Mouse (Mus musculus) splenic B cell, adult 2 months (primary cell): ENCODE results near the gene Gtf3c6.

Source experiments
- DNase-seq: peaks from one replicate; pipeline ENCODE4 v3.0.0-alpha.2; 2011; ENCODE audit warnings: low read depth, low spot score
- H3K27me3 ChIP-seq: 2 replicates; pipeline ENCODE4 v1.6.1; 2012; ENCODE audit warnings: mild to moderate bottlenecking, low read length, moderate library complexity, mixed read lengths; ENCODE audit not compliant: control insufficient read depth, poor library complexity, insufficient read depth, severe bottlenecking
- H3K36me3 ChIP-seq: 2 replicates; pipeline ENCODE4 v1.6.1; 2012; ENCODE audit warnings: mild to moderate bottlenecking, low read length, moderate library complexity, mixed read lengths; ENCODE audit not compliant: control insufficient read depth, poor library complexity, insufficient read depth, severe bottlenecking

The Gtf3c6 gene

GRCm38 (mm10) chr10:40275991-40276390, 18.1 kb upstream of the Gtf3c6 start:
- DNase-seq: peak; percentile 43
- Histone ChIP-seq H3K36me3 (no peaks in the 10 kb centered on the region), H3K27me3 (no peaks in the 10 kb centered on the region)

GRCm38 (mm10) chr10:40273938-40274337, 16.0 kb upstream of the Gtf3c6 start:
- no peaks in the 10 kb centered on the region for H3K36me3 ChIP-seq
- no peaks in the 10 kb centered on the region for H3K27me3 ChIP-seq
- no peak for DNase-seq

- Histone ChIP-seq H3K36me3 (no peaks in the 10 kb centered on the region), H3K27me3 (no peaks in the 10 kb centered on the region)
- no peak for DNase-seq
Measured at GRCm38 (mm10) chr10:40271216-40271615, 13.3 kb upstream of the Gtf3c6 start.

DNA sequence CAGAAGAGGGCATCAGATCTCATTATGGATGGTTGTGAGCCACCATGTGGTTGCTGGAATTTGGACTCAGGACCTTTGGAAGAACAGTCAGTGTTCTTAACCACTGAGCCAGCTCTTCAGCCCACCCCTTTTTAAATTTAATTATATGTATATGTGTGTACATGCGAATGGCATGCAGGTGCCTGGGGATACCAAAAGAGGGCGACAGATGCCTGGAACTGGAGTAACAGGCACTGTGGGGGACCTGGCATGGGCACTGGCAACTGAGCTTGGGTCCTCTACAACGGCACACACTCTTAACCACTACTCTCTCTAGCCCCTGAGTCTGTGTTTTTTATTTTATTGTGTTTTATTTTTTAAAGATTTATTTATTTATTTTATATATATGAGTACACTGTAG, 7.0 kb upstream of the Gtf3c6 start:
- Histone ChIP-seq H3K27me3 (no peaks in the 10 kb centered on the region), H3K36me3 (no peaks in the 10 kb centered on the region)
- no peak for DNase-seq

DNA sequence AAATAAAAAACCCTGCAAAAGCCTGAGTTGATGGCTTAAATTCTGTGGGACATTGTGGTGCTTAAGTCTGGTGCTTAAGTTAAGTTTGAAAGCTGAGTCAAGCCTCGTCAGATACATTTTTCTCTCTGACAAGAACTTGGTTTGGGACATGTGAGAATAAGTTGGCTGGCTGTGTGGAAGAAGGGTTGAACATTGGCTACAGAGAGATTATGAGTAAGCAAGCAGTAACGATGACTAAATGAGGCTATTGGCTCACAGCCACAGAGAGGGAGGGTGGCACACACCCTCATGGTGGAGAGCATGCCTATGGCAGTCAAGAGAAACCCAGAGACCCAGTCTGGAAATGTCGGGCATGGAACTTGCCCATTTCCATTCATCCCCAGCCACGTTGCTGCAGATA, 5.8 kb upstream of the Gtf3c6 start:
- no peaks in the 10 kb centered on the region for H3K36me3 ChIP-seq
- no peaks in the 10 kb centered on the region for H3K27me3 ChIP-seq
- no peak for DNase-seq

DNA sequence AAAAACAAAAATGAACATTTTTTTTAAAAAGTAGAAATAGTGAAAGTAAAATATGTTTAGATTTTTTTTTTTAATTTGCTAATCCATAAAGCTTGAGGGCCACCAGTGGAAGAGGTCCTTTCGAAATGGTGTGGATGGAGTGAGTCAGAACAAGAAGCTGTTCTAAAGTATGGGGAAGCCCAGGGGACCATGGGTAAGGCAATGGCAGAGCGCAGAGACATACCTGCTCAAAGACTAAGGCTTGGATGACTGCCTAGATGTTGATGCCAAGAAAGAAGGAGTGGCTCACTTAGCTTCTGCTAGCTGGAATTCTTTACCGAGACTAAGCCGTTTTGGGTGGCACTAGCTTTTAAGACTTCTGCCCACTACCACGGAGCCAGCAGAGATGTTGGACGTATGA, 4.3 kb upstream of the Gtf3c6 start:
- no peaks in the 10 kb centered on the region for H3K27me3 ChIP-seq
- DNase-seq: no peak
- H3K36me3 ChIP-seq: no peaks in the 10 kb centered on the region

GRCm38 (mm10) chr10:40260305-40260704, 2.4 kb upstream of the Gtf3c6 start:
- H3K27me3 ChIP-seq: no peaks in the 10 kb centered on the region
- no peaks in the 10 kb centered on the region for H3K36me3 ChIP-seq
- no peak for DNase-seq

DNA sequence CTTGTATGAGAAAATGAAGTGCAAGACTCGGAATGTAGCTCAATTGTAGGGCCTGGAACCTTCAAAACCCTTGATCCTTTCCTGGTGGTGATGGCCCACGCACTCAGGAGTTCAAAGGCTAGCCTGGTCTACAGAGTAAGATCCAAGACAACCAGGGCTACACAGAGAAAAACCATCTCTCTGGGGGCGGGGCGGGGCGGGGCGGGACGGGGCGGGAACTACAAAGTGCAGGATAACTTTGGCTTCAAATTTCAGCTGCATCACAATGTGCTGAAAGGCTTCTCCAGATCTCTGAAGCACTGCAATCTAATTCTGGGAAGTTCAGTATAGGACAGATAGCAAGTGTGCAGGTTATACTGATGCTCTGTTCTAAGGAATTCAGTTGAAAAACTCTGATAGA, 1.6 kb upstream of the Gtf3c6 start:
- Histone ChIP-seq H3K27me3 (no peaks in the 10 kb centered on the region), H3K36me3 (no peaks in the 10 kb centered on the region)
- no peak for DNase-seq

- peaks cover 2% of the 10 kb centered on the region; the same call in 1 of the 2 replicates for H3K36me3 ChIP-seq
Measured at GRCm38 (mm10) chr10:40258976-40259375, 1.1 kb upstream of the Gtf3c6 start.

GRCm38 (mm10) chr10:40258401-40258966, 576 bp upstream of the Gtf3c6 start:
- peak; percentile 96 for DNase-seq
- Histone ChIP-seq H3K27me3 (no peaks in the 10 kb centered on the region; the same call in 1 of the 2 replicates), H3K36me3 (peaks cover 2% of the 10 kb centered on the region; the same call in 1 of the 2 replicates)

More at GRCm38 (mm10) chr10:40258976-40259375, 1.1 kb upstream of the Gtf3c6 start:
- DNase-seq: peak; percentile 83
- no peaks in the 10 kb centered on the region; the same call in 1 of the 2 replicates for H3K27me3 ChIP-seq

DNA sequence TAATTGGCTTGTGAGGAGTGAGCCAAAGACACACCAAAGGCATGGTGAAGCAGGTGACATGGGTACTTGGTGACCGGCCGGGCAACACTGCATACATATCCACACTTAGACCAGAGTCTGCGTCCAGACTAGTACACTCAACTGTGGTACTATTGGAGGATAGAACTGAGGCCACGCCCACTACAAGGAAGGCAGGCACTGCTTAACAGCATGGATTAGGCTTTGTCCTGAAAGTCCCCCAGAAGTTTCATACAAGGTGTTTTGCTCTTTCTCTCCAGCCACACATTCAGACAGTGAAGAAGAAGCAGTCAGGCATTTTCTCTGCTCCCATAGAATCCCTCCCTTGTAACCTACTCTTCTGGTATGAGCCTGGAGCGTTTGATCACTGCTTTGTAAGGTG, 1.2 kb downstream of the Gtf3c6 start:
- Histone ChIP-seq H3K36me3 (peaks cover 6% of the 10 kb centered on the region), H3K27me3 (no peaks in the 10 kb centered on the region; the same call in 1 of the 2 replicates)
- DNase-seq: peak; percentile 45

DNA sequence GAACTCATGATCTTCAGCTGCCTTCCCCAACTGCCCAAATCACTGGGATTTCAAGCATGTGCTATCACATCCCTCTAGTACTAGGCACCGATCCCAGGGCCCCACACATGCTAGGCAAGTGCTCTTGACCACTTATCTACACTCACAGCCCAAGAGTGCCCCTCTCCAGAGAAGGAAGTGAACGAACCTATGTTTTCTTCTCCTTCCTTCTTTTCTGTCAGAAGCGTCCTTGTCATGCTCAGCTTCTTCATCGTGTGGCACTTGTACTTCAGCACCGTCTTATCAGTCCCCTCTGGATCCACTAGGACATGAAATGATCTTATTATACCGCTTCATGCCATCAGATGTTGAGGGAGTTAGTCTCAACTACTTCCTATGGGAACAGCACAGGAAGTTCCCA, 6.9 kb downstream of the Gtf3c6 start:
- peaks cover 8% of the 10 kb centered on the region for H3K36me3 ChIP-seq

GRCm38 (mm10) chr10:40249625-40250024, 8.3 kb downstream of the Gtf3c6 start:
- Histone ChIP-seq H3K27me3 (no peaks in the 10 kb centered on the region; the same call in 1 of the 2 replicates), H3K36me3 (peaks cover 8% of the 10 kb centered on the region)
- no peak for DNase-seq

More for the DNA sequence above, 6.9 kb downstream of the Gtf3c6 start:
- no peak for DNase-seq
- no peaks in the 10 kb centered on the region; the same call in 1 of the 2 replicates for H3K27me3 ChIP-seq

DNA sequence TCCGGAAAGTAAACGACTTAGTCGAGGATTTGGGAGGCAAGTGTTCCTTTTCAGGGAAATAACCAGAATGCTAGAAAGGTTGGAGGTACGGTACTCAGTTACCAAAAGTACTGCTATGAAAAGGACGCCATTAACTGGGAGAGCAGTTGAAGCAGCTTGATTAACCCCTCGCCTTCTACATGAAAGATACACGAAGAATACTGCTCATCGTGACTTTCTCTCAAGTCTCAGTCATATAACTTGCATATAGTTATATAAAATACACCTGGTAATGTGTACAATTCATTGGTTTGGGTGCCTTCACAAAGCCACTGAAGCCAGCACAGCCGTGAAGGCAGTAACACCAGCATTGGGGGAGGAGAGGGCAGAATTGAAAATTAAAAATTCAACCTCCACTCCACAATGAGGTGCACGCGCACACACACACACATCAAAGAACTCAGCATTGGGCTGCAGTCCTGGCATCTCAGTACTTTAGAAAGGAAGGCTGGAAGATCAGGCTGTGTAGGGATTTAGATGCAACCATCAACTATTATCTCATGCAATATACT, 10.7 kb downstream of the Gtf3c6 start:
- DNase-seq: no peak
- peaks cover 7% of the 10 kb centered on the region for H3K36me3 ChIP-seq
- H3K27me3 ChIP-seq: no peaks in the 10 kb centered on the region

DNA sequence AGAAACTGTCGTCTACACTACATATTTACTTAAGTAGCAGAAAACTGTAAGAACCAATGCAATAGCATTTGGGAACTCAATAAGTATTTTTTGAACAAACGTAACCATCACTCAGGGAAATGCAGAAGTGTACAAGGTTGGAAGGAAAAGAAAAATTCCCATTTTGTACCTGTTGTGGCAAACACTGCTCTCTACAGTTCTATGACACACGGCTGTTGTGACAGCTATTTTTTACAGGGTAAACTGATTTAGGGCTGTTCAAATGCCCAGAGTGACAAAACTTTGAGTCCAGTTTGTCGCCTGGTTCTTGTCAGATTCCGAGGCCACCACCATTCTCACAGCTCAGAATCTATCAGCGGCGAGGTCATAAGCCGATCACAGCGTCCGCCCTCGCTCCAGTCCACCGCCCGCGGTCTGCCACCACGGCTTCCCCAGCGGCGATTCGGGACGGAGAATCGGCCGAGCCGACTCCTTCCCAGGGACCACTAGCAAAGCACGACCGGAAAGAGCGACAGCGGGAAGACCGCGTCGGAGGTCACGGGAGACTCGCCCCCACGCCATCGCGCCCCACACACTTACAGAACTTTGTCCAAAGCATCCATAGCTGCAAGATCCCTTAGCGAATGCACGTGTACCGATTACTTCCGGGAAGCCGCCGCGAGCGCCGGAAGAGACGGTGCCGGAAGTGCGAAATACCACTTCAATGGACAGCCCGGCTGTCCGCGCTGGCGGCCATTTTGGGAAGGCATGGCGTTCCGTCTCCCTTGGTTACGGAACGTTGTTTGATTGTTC, 11.3 kb downstream of the Gtf3c6 start, which contains the start of gene Rpf2:
Rpf2 (minus strand) TSS at position 663 of the 792 bp plus-strand sequence.
- peak; percentile 88 for DNase-seq
- Histone ChIP-seq H3K27me3 (no peaks in the 10 kb centered on the region), H3K36me3 (peaks cover 9% of the 10 kb centered on the region)
